Mouse (Mus musculus) left cerebral cortex, postnatal 4 days (tissue): ENCODE results near the gene Ifngr1. TPM values are rescaled to one million over a fixed set of nuclear protein-coding genes. Genes with fewer than 3 reads are reported as not detected.

Experiments
- DNase-seq: peaks from one replicate; pipeline ENCODE4 v3.0.0-alpha.2; 2022
- intact Hi-C: fragments of 180-260 bp; cut with DNase I; formaldehyde crosslinking; loops from one replicate; pipeline ENCODE4 v1.15.1; 2025
- total RNA-seq, 2 experiments: library from RNA; stranded (reverse); gene quantifications; 2 replicates each; pipeline ENCODE4 v1.2.3; 2021

Gene Ifngr1
- 10 to 100 TPM; 12.4 to 12.5 TPM for total RNA-seq

GRCm38 (mm10) chr10:19591641-19592441, at the start of gene Ifngr1:
Ifngr1 (plus strand) TSS chr10:19591949.
- intact Hi-C loops, result no loop called here

GRCm38 (mm10) chr10:19546825-19547224, 44.9 kb upstream of the Ifngr1 start:
- DNase-seq, result no peak
- intact Hi-C loops, result no loop called here

More at GRCm38 (mm10) chr10:19591641-19592441, at the start of gene Ifngr1:
- DNase-seq, result peak; percentile 99

GRCm38 (mm10) chr10:19548016-19548415, 43.7 kb upstream of the Ifngr1 start:
- intact Hi-C loops, result no loop called here
- no peak for DNase-seq

GRCm38 (mm10) chr10:19548491-19548890, 43.3 kb upstream of the Ifngr1 start:
- DNase-seq, result no peak
- intact Hi-C loops, result no loop called here

GRCm38 (mm10) chr10:19551585-19551984, 40.2 kb upstream of the Ifngr1 start:
- DNase-seq, result no peak
- intact Hi-C loops, result no loop called here

- intact Hi-C loops, result no loop called here
Observed at GRCm38 (mm10) chr10:19553857-19554256, 37.9 kb upstream of the Ifngr1 start.

GRCm38 (mm10) chr10:19557696-19558095, 34.1 kb upstream of the Ifngr1 start:
- no peak for DNase-seq
- intact Hi-C loops, result no loop called here

More at GRCm38 (mm10) chr10:19553857-19554256, 37.9 kb upstream of the Ifngr1 start:
- DNase-seq, result no peak

GRCm38 (mm10) chr10:19559565-19560165, 32.1 kb upstream of the Ifngr1 start:
- DNase-seq, result no peak
- intact Hi-C loops, result no loop called here

GRCm38 (mm10) chr10:19562598-19562997, 29.2 kb upstream of the Ifngr1 start:
- DNase-seq, result no peak
- intact Hi-C loops, result no loop called here

- no peak for DNase-seq
- intact Hi-C loops, result no loop called here
Observed at GRCm38 (mm10) chr10:19563443-19563861, 28.3 kb upstream of the Ifngr1 start.

GRCm38 (mm10) chr10:19567481-19567880, 24.3 kb upstream of the Ifngr1 start:
- no peak for DNase-seq
- intact Hi-C loops, result no loop called here

- no peak for DNase-seq
- intact Hi-C loops, result no loop called here
Observed at GRCm38 (mm10) chr10:19570288-19570687, 21.5 kb upstream of the Ifngr1 start.

GRCm38 (mm10) chr10:19570716-19571115, 21.0 kb upstream of the Ifngr1 start:
- DNase-seq, result no peak
- intact Hi-C loops, result no loop called here

GRCm38 (mm10) chr10:19577571-19577970, 14.2 kb upstream of the Ifngr1 start:
- DNase-seq, result no peak
- intact Hi-C loops, result no loop called here

GRCm38 (mm10) chr10:19578001-19578400, 13.7 kb upstream of the Ifngr1 start:
- no peak for DNase-seq
- intact Hi-C loops, result no loop called here

GRCm38 (mm10) chr10:19578409-19578986, 13.3 kb upstream of the Ifngr1 start:
- intact Hi-C loops, result no loop called here
- peak; percentile 53 for DNase-seq

- no peak for DNase-seq
- intact Hi-C loops, result no loop called here
Observed at GRCm38 (mm10) chr10:19580660-19581059, 11.1 kb upstream of the Ifngr1 start.

- intact Hi-C loops, result no loop called here
- no peak for DNase-seq
Observed at GRCm38 (mm10) chr10:19581844-19582582, 9.7 kb upstream of the Ifngr1 start.

GRCm38 (mm10) chr10:19582806-19583430, 8.8 kb upstream of the Ifngr1 start:
- intact Hi-C loops, result no loop called here
- DNase-seq, result no peak

GRCm38 (mm10) chr10:19584064-19584463, 7.7 kb upstream of the Ifngr1 start:
- DNase-seq, result no peak
- intact Hi-C loops, result no loop called here

GRCm38 (mm10) chr10:19584846-19585245, 6.9 kb upstream of the Ifngr1 start:
- intact Hi-C loops, result no loop called here
- no peak for DNase-seq
